Mouse (Mus musculus) regulatory T cell (primary cell): ENCODE results near the gene Nlgn1.

ENCODE experiments used
- in situ Hi-C: fragments of 300-600 bp; cut with MboI, MseI; formaldehyde crosslinking; loops from one replicate; pipeline ENCODE4 v1.15.1; 2025; ENCODE audit warnings: high pct_unique_total_duplicates

Gene Nlgn1

DNA sequence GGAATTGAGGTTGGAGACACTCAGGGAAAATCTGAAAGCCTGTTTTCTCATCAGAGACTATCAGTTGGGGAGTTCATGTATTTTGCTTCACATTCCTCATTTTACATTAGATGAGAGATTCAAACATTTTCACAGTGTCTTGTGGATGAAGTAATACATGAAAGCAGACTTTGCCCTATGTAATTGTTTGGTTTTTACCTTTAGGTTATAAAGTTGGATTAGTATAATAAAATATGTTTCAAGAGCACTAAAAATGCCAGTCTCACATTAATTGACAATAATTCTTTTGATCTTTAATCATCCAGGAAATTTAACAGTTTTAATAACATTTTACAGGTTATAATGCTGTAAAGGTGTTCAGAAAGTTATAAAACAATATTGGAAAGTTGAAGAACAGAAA is 262.9 kb downstream of the Nlgn1 start:
- in situ Hi-C loops = no loop called here

DNA sequence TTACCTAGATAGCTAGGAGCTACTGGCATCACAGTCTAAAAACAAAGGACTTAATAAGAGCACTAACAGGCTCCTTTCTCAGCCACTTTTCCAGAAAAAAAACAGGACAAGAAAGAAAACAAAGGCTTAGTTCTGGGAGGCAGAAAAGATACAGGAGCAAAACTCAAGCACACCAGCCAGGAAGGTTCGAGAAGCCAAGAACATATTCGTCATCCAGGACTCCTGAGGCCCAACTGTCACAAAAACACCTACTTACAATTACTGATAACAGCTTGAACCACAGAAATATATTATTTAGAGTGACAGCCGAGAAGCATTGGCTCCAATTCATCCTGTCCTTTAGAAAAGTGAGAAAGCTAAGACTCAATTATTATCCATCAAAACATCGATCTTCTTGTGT is 281.5 kb downstream of the Nlgn1 start:
- in situ Hi-C loops = no loop called here

- in situ Hi-C loops = no loop called here
Measured at GRCm38 (mm10) chr3:26042966-26043365, 289.3 kb downstream of the Nlgn1 start.

GRCm38 (mm10) chr3:26039696-26040095 is 292.6 kb downstream of the Nlgn1 start:
- in situ Hi-C loops = no loop called here

GRCm38 (mm10) chr3:26026025-26026424 is 306.2 kb downstream of the Nlgn1 start:
- in situ Hi-C loops = no loop called here

- in situ Hi-C loops = no loop called here
Measured at GRCm38 (mm10) chr3:26023217-26023616, 309.0 kb downstream of the Nlgn1 start.

- in situ Hi-C loops = no loop called here
Measured at GRCm38 (mm10) chr3:26021632-26022184, 310.6 kb downstream of the Nlgn1 start.

DNA sequence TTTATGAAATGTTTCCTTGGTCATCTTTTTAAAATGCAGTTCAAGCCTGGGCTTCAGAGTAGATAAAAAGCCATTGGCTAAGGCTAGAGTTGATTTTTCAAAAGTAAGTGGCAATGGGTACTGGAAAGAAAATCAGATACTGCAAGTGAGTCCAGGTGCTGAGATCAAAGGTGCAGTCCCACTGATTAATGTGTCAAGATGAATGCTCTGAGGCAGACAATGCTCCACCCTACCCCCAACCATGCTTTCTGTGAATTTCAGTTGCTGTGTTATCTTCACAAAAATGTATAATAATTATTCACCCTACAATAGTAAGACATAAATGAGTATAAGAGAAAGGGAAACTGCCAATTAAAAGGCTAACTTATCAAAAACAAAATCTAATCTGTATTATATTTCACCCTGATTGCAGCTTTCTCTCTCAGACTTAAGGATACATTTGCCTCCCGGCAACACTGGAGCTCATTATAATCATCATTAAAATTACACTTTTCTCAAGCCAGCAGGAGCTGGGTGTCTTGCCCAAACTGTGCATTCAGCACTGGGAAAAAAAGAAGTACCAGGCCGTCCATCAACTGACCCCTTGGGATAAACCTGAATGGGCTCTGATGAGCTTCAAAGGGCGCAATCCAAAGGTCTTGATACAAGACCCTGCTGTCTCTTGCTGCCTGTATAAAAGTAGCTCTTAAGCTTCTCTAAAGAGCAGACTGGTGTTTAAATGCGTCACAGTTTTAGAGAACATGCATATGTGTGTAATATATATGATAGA is 320.8 kb downstream of the Nlgn1 start:
- in situ Hi-C loops = no loop called here

GRCm38 (mm10) chr3:26002863-26003608 is 329.2 kb downstream of the Nlgn1 start:
- in situ Hi-C loops = no loop called here

DNA sequence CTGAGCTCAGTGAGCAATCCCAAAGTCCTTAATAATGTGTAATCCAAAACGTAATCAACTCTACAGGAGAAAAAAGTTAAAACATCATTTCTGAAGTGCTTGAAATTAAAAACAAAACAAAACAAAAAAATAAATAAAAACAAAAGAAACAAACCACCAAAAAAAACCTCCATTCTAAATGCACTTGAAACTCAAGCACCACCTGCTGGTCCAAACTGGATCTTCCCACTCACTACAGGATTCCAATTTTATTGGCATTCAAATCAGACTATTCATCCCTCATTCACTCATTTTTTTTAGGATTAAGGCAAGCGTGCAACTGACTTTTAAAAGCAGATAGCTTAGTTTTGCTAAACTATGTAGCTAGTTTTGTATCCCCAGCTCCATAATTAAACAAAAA is 329.9 kb downstream of the Nlgn1 start:
- in situ Hi-C loops = no loop called here

GRCm38 (mm10) chr3:25967546-25967945 is 364.7 kb downstream of the Nlgn1 start:
- in situ Hi-C loops = no loop called here

DNA sequence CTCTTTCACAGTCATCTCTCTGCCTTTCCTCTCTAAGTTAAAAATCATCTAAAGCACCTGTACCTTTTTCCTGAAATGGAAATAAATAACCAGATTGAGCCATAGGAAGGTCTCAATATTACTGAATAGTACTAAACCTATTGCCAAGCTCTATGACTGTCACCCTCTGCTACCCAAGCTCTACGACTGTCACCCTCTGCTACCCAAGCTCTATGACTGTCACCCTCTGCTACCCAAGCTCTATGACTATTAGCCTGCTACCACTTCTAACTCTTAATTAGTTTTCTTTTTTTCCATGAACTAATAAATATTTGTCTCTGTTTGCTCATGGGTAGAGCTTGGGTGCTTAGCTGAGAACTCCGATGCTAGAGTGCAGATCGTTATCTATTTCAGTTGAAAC is 368.0 kb downstream of the Nlgn1 start:
- in situ Hi-C loops = no loop called here

DNA sequence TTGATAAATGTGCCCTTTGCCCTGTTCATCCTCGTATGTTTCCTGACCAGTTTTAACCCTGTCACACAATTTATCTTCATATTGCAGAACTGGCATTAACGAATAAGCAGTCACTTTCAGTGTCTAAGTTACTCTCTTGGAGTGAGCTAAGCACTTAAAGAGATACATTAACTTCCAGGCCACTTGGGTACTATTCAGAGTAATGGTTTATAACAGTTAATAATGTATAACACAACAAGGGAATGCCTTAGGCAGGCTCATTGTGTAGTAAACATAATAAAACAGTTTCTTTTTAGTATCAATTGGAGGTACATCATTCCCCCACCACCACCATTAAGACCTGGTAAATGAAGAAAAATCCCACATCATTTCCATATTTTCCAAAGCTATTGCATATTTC is 368.7 kb downstream of the Nlgn1 start:
- in situ Hi-C loops = no loop called here

DNA sequence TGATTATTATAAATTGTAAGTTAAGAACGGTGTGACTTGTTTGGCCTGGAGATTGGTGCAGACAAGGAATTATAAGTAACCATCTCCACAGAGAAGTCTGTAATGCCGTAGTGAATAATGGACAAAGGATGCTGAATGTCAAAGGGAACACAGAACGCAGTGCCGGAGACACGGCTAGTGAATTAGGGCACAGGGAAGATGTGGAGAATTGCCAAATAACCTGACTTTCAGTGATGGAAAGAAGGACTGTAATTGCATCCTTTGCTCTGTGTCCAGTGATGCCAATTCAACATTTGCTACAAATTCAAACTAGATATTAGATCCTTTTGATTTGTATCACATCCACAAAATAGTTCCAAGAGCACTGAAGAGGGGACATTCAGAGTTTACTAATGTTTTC is 415.7 kb downstream of the Nlgn1 start:
- in situ Hi-C loops = no loop called here

DNA sequence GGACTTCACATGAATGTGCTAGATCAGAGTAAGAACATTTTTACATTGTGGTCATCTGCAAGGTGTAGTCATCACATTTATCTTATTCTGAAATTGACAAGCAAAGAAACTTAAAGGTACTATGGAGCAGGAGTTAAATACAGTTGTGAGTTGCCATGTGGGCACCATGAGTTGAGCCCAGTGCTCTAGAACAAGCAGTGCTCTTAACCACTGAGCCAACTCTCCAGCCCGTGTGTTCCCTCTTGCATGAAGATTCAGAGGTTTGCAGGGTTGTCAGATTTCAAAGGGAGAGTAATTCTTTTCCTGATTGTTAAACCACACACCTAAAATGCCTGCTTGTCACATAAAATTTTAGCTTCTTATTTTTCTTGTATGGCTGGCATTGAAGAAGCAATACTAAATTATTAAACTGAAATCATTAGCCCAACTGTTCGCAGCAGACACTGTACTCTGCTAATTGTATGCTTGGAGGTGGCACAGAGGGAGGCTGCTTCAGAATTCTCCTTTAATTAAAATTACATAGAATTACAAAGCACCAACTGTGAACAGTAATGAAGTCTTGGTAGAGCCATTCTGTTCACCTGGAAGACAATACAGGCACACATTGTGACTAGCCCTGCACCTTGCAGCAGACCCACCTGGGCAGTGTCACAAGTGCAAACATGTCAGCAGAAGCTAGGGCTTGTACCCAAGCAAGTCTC is 417.7 kb downstream of the Nlgn1 start:
- in situ Hi-C loops = no loop called here

DNA sequence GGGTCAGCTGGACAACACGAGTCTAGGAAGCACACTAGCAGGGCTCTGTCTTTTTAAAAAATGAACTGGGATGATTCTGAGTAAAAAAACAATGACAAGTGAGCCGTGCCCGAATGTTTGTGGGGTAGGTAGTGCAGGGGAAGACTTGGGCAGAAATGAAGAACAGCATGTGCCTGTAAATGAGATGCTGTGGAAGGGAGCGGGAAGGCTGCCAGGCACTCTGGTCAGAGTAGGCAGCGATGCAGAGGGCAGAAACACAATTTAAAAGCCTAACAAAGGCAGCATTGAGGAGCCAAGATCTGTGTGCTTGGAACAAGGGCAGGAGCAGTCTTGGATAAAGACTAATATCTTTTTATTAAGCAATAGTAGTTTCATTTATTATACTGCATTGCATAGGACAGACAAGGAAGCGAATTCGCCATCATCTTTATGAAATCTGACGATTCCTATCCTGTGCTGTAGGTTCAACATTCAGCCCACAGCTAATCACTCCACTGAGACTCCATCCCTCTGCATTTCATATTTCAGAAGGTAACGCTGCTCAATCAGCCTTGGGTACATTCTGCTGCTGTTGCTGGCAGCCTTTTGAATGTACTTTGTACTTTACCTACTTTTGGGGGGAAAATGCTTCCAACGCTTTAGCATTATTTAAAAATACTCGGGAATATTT is 429.0 kb downstream of the Nlgn1 start:
- in situ Hi-C loops = loop anchor here (10.0 kb wide), 1 partner anchor 332 kb away; no protein-coding TSS in a partner anchor

DNA sequence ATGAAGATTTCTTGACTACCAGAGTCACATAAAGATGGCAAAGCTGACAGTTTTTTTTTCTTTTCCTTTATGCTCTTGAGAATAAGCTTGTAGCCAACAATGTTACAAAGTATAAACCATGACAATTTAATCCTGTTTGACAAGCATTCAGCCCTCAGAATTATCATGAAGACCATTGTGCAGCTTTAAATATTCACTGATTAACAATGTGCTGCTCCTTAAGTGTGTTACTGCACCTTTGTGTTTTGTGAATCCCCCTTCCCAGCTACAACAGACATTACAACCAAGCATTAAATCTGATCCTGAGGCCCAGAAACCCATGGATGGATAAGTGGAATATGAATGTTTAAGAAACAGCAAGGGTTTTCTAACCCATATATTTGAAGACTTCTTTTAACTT is 434.8 kb downstream of the Nlgn1 start:
- in situ Hi-C loops = no loop called here

- in situ Hi-C loops = no loop called here
Measured at GRCm38 (mm10) chr3:25884797-25885196, 447.5 kb downstream of the Nlgn1 start.

- in situ Hi-C loops = loop anchor here (25.0 kb wide), 1 partner anchor 582 kb away; no protein-coding TSS in a partner anchor
Measured at GRCm38 (mm10) chr3:25869161-25869560, 463.1 kb downstream of the Nlgn1 start.

DNA sequence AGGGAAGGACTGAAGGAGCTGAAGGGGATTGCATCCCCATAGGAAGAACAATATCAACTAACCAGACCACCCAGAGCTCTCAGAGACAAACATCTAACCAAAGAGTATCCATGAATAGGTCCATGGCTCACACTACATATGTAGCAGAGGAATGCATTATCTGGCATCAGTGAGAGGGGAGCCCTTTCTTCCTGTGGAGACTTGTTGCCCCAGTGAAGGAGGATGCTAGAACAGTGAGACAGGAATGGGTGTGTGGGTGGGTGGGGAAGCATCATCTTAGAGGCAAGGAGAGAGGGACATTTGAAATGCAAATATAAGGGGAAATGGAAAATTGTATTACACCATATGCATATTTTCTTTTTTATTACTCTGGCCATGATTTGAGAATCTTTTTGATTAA is 473.9 kb downstream of the Nlgn1 start:
- in situ Hi-C loops = loop anchor here (25.0 kb wide), 1 partner anchor 571 kb away; no protein-coding TSS in a partner anchor

GRCm38 (mm10) chr3:25844686-25845462 is 487.4 kb downstream of the Nlgn1 start:
- in situ Hi-C loops = no loop called here
